Mouse (Mus musculus): Measurements from ENCODE around the gene Zfp664.

Gene Zfp664

GRCm38 (mm10) chr5:124862013-124862866, at the start of gene Zfp664, which contains the start of gene Ccdc92:
Zfp664 (plus strand) TSS chr5:124862691.
Ccdc92 (minus strand) TSS chr5:124862424.
- DNase-seq (ENCODE audit: low read depth in 2 of 2, low spot score in 2 of 2) = peak; percentile 95 to 96

DNA sequence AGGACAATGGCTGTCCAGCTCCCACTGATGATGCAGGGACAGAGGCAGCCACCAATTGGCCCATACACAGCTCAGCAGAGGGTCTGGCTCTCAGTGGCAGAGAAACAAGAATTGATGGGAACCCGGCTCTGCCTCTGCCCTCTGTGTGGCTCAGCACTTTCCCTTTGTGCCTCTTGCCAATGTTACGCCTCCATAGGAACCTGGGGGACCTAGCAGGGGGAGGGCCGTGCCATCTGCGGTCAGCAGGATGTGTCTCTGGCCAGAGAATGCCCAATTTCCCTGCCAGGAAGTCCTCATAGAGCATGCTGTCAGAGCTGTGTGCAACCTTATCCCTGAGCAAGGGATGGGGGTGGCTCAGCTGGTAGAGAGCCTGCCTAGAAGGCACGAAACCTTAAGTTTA, 47.7 kb upstream of the Zfp664 start:
- no peak for DNase-seq (ENCODE audit: low read depth in 2 of 2, low spot score in 2 of 2)

GRCm38 (mm10) chr5:124817050-124817449, 45.4 kb upstream of the Zfp664 start:
- no peak for DNase-seq (ENCODE audit: low read depth in 2 of 2, low spot score in 2 of 2)

- no peak for DNase-seq (ENCODE audit: low read depth in 2 of 2, low spot score in 2 of 2)
Measured at GRCm38 (mm10) chr5:124822128-124822894, 40.2 kb upstream of the Zfp664 start.

- DNase-seq (ENCODE audit: low read depth in 2 of 2, low spot score in 2 of 2) = no peak
Measured at GRCm38 (mm10) chr5:124830331-124830730, 32.2 kb upstream of the Zfp664 start.

GRCm38 (mm10) chr5:124835218-124835617, 27.3 kb upstream of the Zfp664 start:
- no peak for DNase-seq (ENCODE audit: low read depth in 2 of 2, low spot score in 2 of 2)

DNA sequence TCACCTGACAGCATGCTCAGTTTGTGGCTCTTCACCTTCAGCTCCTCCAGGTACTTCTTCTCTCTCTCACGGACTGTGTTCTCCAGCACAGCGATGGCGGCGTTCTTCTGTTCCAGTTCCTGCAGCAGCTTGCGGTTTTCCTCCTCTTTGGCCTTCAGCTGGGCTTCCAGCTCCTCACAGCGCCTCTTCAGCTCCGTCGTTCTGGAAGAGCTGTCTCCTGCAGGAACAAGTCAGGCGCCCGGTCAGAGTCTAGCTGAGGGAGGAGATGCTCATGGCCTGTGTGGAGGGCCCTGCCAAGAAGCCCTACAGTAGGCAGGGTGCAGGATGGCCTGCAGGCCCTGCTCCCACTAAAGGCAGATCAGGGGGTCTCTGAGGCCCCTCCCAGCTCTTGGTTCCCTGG, 26.4 kb upstream of the Zfp664 start:
- DNase-seq (ENCODE audit: low read depth in 2 of 2, low spot score in 2 of 2) = no peak

DNA sequence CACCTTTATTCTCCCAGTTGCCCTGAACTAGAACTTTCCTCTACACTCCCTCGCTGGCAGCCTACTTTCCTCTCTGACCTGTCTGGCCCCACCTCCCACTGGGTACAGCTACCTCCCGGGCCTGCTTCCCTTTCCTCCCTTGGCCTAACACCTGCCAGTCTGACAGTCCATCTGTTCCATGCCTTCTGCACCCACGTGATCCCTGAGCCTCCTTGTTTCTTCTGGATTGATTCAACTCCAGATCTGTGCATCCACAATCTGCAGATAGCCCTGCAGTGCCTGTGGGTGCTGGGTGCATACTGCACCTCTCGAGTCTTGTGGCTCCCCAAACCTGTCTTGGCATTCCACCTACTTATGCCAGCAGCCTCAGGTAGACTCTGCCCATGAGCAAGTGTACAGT, 25.9 kb upstream of the Zfp664 start:
- DNase-seq (ENCODE audit: low read depth in 2 of 2, low spot score in 2 of 2) = no peak

- no peak for DNase-seq (ENCODE audit: low read depth in 2 of 2, low spot score in 2 of 2)
Measured at GRCm38 (mm10) chr5:124840202-124840601, 22.3 kb upstream of the Zfp664 start.

- no peak for DNase-seq (ENCODE audit: low read depth in 2 of 2, low spot score in 2 of 2)
Measured at GRCm38 (mm10) chr5:124840669-124841068, 21.8 kb upstream of the Zfp664 start.

GRCm38 (mm10) chr5:124843386-124843785, 19.1 kb upstream of the Zfp664 start:
- no peak for DNase-seq (ENCODE audit: low read depth in 2 of 2, low spot score in 2 of 2)

DNA sequence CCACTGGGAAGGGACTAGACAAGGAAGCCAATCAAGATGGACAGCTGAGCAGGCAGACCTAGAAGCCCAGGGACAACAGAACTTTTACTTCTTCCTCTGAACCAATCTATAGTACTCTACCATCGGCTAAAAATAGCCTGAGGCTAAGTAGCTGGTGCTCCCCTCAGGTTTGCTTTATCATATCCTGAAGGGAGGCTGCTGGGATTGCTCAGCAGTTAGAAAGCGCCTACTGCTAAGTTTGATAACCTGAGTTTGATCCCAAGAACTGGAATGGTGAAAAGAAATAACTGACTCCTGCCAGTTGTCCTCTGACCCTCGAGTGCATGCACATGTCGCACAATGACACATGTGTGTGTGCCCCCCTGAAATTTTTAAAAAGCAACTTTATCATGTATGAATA, 17.6 kb upstream of the Zfp664 start:
- DNase-seq (ENCODE audit: low read depth in 2 of 2, low spot score in 2 of 2) = no peak

DNA sequence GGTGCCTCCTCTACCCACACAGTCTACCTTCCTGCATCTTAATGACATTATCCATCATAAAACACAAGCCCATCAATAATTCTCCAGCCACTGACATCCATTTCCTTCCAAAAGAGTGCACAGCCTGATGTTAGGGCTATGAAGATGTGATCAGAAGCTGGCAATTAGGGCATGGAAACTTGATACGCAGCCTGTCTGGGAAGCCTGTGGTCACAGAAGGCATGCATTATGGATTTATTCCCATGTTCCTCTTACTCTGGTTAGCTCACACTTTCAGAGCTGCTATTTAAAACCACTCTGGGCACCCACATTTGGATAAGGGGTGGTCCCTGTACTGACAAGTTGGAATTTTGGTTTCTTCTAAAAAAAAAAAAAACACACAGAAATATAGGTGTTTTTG, 15.5 kb upstream of the Zfp664 start:
- DNase-seq (ENCODE audit: low read depth in 2 of 2, low spot score in 2 of 2) = no peak

DNA sequence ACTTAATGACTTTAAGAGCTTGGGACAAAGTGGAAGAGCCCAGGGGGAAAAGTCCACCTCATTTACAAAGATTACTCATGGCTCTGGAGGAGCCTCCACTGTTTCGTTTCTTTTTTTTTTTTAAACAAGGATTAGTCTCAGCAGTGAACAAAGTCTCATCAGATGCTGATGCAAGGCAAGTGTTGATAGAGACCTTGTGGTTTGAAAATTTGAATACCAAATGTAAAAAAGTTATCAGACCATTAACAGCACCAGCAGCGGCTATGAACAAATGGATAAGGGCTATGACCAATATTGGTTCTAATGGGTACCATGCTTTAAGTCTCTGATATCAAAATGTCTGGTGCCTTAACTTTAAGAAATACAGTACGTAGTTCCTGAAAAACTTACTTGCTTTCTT, 13.5 kb upstream of the Zfp664 start:
- DNase-seq (ENCODE audit: low read depth in 2 of 2, low spot score in 2 of 2) = no peak

DNA sequence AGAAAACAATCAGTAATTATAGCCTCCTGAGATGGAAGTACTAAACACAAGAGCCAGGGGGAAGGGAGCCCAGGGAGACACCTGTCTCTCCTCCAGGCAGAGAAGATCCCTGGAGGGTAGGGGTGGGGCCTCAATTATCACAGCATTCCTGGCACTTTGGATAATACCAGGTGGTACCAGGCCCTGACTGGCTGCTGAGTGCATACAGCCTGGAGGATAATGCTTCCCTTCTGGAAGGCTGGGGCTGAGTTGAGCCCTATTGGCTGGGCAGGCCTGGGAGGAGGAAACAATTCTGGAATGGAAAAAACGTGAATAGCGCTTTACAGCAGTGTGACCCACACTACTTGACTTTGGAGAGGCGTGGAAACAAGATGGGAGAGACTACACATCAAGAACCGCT, 10.9 kb upstream of the Zfp664 start:
- no peak for DNase-seq (ENCODE audit: low read depth in 2 of 2, low spot score in 2 of 2)

- no peak for DNase-seq (ENCODE audit: low read depth in 2 of 2, low spot score in 2 of 2)
Measured at GRCm38 (mm10) chr5:124852294-124852693, 10.2 kb upstream of the Zfp664 start.

- no peak for DNase-seq (ENCODE audit: low read depth in 2 of 2, low spot score in 2 of 2)
Measured at GRCm38 (mm10) chr5:124853079-124853478, 9.4 kb upstream of the Zfp664 start.

DNA sequence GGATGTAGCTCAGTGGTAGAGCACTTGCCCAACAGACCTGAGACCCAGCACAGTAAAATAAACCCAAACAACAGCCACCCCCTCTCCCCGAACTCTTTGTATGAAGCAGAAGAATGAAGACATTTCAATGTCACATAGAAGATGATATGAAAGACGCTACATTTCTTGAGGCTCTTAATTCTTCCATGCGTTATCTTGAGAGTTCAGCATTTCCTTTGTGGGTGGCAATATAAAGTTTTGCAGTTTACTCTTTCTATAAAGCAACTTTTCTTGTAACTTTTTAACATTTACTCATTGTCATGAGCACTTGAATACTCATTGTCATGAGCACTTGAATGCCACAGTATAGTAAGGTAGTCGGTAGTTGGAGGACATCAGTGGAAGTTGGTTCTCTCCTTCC, 8.3 kb upstream of the Zfp664 start:
- no peak for DNase-seq (ENCODE audit: low read depth in 2 of 2, low spot score in 2 of 2)

DNA sequence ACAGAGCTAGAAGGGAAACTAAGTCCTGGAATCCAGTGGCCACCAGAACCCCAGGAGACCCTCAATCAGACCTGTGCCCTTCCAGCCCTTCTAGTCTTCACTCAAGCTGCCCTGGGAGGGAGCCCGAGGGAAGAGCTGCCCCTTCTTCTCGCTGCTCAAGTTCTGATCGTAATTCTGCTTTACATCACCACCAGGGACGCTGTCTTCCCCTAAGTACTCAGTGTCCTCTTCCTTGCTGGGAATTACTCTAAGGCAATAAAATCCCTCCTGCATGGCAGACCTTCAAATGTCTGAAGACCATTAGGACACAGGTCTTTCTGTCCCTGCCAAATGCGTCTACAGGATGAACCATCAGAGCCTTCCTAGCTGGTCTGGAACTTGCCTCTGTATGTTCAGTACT, 2.5 kb upstream of the Zfp664 start:
- no peak for DNase-seq (ENCODE audit: low read depth in 2 of 2, low spot score in 2 of 2)

DNA sequence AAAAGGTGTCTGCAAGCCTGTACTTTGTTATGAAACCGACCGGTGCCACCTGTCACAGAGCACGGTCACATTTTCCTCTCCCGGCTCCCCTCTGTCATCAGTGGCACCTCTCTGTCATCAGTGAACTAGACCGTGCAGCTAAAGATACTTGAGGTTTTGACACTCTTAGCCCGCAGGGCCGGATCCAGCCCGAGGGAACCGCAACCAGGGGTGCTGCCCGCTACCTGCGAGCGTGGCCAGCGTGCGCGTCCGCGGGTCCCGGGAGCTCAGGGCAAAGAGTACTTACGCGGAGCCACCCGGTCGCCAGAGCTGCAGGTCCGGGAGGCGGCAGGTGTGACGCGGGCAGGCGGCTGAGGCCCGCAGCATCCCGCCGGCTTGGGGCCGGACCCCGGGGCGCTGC, 1.0 kb upstream of the Zfp664 start:
- DNase-seq (ENCODE audit: low read depth in 2 of 2, low spot score in 2 of 2) = peak; percentile 40 to 42

DNA sequence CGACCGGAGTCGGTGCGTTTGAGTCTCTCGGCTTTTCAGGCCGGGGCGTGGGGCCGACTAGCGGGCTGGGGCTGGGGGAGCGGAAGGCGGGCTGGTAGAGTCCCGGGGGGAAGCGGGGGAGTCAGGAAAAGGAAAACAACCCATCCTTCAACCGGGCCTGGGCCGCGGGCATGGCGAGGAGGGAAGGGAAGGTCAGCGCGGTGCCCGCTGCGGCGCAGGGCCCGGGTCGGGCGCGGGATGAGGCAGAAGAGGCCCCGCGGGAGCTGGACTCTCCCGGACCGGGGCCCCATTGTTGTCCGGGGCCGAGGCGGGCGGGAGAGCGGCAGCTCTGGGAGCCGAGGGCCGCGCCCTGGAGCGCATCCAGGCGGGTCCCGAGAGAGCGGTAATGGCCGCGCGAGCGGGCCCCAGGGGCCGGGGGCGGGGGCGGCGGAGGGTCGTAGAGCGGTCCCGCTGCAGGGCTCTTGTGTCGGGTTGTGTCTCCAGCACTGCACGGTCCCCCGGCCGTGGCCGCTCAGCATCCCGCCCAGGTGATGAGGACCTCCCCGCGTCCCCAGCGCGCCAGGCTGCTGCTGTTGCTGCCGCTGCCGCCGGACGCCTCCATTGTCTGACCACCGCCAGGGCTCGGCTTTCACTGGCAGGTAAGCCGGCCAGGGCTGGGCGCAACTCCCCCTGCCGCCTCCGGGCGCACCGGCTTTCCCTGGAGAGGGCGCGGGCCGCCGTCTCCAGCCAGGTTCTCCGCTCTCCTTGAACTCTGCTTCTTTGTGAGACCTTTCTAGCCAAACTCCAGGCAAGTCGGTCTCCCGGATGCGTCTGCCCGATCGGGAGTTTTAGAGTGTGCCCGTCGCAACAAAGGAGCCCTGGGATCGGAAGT, 615 bp downstream of the Zfp664 start:
- DNase-seq (ENCODE audit: low read depth in 2 of 2, low spot score in 2 of 2) = peak; percentile 10 to 21
